Mouse (Mus musculus) 416B (cell line): ENCODE results near the gene Pm20d1.

Experiments
- DNase-seq: peaks from one replicate; pipeline ENCODE4 v3.0.0; 2011; ENCODE audit warnings: low read depth

Pm20d1 gene

DNA sequence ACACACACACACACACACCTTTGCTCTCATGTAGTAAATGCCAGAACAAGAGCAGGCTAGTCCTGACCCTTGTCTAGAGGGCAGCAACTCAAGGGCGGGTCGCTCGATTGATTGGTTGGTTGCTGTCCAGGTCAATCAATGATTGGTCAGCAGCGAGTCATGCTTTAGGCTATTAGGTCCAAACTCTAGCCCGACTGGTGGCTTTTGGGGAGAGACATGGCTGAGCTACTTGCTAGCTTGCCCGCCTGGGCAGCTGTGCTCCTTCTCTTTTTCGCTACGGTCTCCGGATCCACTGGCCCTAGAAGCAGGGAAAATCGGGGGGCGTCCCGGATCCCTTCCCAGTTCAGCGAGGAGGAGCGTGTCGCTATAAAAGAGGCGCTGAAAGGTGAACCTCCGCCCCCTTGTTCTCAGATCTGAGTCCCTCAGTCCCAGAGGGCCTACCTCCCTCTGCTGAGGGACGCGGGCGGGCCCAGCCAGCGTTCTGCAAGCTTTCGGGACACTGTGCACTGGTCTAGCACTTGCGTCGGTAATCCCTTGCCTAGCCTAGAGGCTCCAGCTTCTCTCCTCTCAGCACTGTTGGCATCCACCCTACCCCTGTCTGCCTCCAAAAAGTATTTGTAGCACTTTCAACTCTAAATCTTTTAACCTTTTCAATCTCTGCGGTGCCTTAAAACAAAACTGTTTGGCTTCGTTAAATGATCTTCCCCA is at the start of gene Pm20d1:
Pm20d1 (plus strand) TSS at position 180 of the 708 bp plus-strand sequence.
- no peak for DNase-seq

DNA sequence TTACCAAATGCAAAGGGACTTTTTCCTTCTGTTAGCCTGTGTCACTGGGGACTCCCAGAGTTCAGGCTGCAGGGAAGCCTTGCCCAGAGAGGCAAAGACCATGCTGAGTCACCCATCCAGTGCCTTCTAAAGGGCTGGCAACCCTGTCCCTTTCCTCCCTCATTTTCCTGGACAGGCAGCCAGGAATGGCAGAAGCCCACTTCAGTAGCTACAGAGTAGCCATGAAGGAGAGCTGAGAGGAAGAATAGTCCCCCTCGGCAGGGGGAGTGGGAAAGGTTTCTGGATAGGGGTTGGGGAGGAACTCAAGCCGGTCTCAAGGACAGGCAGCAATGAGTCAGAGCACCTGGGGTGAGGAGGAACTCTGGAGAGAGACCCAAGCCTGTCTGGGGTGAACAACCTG is 49.4 kb upstream of the Pm20d1 start:
- peak; percentile 43 for DNase-seq

DNA sequence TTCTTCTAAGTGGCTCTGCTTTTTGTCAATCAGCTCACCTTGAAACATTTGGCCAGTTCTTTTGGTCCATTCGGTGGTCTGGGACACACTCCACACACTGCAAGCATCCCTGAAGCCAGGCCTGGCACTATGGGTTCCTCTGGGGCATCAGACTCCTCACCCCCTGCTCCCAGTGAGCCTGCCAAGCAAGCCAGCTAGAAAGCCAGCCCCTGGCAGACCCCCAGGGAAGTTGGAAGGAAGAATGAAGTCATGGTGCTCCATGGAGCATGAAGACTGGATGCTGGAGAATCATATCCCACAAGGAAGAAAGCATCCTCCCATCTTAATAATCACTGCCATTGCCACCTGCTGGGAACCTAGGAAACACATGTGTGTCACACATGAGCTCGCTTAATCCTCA is 48.5 kb upstream of the Pm20d1 start:
- no peak for DNase-seq

DNA sequence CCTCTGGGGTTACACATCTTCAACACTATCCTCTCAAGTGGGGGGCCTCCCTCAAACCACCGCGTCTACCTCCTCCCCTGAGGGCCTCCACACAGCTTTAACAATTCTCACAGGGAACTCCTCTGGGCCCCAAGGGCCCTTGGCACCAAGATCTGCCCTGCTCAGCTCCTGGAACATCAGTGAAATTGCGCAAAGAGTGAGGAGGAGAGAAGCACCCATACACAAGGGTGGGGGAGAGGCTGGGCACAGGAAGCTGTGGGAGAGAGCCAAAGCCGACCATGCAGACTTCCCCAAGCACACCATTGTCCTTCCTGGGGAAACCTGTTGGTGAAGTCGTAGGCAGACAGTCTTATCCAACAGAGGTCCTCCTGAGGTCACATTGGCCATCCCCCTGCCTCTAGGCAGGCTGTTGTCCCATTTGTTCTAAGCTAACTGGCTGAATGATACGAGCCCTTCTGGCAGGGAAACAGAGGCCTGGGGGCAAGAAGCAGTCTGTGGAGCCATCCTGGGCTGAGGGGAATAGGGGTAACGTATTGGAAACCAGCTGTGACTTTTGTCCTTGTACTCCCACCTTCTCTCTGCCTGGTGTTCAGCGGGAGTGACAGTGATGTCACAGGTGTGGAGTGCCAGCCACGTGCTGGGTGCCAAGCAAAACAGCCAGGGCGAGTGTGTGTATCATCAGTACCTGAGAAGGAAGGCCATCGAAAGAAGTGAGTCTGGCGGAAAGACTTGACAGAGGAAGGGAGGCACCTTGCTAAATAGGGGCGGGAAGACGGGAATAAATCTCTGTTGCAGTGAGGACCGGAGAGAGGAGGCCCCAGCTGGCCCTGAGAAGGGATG is 47.3 kb upstream of the Pm20d1 start:
- DNase-seq = peak; percentile 71

DNA sequence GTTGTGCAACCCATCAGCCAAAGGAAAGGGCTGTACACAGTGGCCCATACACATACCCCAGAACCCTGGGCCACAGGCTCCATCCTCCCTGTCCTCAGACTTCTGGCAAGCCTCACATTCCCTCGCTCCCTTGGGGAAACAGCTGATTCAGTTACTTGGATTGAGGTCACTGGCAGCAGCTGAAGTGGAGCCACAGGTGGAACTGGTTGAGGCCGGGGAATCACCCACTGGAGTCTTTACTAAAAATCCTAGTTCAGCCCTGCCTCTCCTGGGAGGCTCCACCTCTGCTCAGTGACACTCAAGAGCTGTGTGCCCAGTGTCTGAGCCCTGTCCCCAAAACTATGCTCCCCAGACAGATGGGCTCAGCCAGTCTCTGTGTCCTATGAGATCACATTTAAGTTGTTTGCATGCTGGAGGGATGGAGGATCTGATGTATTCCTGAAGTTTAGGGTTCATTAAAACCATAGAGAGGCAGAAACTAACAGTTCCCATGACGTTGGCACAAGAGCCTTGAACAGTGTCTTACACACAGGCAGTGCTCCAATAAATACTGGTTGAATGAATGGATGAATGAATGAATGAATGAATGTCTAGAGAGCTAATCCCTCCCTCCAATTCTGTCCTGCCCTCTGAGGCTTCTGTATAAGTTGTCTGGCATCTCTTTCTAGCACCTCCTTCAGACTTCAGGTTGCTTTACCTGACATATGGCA is 45.8 kb upstream of the Pm20d1 start:
- no peak for DNase-seq

DNA sequence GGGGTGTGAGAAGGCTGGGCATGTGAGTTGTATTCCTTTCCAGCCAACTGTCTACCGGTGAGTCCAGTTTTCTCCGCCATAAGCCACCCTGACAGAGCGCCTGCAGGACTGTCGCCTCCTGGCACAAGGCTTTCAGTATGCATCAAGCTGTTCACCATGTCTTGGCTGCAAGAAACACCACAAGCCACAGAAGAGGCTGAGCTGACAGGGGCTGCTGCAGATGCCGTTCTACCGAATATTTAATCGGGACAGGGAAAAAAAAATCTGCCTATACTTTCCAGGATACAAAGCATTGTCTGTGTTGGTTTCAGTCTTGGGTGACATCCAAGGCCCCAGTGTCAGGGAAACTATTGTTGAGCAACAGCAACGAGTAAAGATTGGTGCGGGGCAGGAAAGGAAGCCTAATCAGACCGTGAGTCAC is 45.3 kb upstream of the Pm20d1 start:
- DNase-seq = peak; percentile 82

DNA sequence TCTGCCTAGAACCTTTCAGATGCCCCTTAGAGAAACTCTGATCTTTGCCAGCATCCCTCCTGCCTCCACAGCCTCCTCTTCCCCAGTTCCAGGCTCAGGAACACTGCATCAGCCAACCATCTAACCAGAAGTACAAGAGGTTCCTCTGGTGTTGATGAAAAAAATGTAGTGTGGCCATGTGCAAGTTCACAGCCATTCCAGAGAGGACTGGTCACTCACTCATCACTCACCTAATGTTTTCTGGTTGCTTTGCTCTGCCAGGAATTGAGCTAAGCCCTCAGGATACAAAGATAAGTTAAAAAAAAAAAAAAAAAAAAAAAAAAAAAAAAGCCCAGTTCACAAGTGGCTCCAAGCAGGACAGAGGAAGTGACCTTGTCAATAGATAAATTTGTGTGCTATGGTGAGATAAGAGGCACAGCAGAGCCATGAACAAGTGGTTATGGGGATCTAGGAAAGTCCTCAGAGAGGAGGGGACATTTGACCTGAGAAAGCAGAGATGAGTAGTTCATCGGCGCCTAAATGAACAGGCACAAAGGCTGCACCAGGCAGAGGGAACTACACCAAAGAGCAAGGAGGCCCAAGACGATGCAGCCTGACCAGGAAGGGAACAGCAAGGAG is 42.9 kb upstream of the Pm20d1 start:
- peak; percentile 93 for DNase-seq

DNA sequence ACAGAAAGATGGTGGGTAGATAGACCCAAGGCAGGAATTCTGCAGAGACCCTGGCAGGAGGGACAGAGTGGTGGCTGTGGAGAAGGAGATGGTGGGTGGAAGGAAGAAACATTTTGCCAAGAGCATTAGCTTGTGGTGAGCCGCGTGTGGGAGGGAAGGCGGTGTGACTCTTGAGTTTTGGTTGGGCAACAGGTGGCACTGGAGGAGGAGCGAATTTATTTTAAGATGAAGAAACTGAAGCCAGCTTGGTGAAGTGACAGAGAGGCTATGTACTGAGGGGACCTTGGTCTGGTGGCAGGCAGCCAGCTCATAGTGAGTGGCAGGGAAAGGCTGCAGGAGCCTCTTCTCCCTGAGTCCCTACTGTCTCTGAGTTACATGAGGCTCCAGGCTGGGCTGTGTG is 42.3 kb upstream of the Pm20d1 start:
- peak; percentile 94 for DNase-seq

DNA sequence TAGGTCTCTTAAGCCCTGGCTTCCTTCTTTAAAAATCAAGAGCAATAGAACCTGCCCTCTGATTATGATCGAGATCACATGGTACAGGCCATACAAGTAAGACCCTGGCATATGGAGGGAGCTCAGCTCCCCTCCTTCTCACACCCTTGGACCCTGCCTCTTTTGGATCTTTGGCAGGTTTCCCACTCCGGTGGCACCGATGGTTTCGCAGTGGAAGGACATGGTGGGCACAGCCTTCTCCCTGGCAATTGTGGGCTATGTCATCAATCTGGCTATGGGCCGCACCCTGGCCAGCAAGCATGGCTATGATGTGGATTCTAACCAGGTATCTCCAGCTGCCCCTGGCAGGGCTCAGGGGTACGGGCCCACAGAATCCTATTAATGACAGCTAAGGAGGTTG is 40.0 kb upstream of the Pm20d1 start:
- no peak for DNase-seq

DNA sequence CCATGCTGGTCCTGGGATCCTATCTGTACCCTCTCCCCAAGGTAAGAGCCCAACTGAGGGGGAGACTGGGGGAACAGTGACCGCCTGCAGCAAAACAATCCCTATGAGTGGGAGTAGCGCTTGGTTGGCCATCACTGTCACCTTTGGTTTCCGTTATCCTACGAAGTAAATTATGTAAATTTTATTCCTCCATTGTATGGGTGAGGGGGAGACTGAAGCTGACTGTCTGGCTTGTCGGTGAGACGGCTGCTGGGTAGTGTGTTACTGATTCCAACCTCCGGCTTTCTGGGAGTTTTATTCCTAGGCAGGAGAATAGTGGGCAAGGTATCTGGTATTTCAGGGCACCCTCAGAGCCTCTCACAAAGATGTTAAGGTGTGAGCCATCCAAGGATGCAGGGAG is 38.4 kb upstream of the Pm20d1 start:
- DNase-seq = no peak

DNA sequence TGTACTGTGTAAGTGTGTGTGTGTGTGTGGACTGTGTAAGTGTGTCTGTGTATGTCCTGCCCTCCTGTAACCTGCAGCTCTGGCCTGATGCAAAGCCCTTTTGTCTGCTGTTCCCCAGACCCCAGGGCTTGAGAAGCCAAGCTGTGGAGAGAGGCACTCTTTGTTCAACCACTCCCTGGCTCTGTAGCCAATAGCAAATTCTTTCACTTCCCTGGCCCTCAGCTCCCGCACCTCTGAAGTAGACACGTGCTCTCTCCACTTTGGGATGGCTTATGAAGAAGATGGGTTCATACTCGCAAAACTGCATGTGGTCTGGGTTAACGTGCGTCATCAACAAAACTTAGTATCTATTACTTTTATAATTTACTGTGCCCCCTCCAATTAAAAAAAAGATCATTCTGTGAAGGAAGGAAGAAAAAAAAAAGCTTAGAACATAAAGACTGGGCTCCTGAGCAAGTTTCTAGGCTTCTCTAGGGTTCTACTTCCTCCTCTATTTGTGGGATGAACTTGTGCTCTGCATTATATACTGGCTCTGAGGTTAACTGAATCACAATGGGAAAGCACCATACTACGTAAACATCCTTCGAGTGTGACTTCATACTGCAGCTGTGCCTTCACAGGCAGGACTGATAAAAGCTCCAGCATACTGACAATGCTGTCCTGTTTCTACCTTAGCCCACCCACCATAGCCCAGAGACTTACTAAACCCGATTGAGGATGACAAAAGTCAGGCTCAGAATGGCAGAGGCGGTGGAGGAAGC is 37.3 kb upstream of the Pm20d1 start:
- DNase-seq = peak; percentile 64

DNA sequence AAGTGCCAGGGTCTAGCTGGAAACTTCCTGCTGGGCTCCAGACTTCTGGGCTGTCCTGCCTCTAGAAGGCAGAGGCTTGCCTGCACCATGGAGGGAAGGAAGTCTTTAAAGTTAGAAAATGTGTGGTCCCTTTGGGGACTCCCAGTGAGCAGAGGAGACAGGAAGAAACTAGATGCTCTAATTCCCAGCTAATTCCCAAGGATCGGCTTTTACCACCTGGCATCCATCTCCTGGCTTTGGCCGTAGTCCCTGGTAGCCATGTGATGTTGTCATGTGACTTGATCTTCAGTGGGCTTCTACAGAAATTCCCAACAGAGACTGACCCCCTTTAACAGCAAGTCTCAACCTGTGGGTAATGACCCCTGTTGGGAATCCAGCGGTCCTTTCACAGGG is 36.8 kb upstream of the Pm20d1 start:
- no peak for DNase-seq

DNA sequence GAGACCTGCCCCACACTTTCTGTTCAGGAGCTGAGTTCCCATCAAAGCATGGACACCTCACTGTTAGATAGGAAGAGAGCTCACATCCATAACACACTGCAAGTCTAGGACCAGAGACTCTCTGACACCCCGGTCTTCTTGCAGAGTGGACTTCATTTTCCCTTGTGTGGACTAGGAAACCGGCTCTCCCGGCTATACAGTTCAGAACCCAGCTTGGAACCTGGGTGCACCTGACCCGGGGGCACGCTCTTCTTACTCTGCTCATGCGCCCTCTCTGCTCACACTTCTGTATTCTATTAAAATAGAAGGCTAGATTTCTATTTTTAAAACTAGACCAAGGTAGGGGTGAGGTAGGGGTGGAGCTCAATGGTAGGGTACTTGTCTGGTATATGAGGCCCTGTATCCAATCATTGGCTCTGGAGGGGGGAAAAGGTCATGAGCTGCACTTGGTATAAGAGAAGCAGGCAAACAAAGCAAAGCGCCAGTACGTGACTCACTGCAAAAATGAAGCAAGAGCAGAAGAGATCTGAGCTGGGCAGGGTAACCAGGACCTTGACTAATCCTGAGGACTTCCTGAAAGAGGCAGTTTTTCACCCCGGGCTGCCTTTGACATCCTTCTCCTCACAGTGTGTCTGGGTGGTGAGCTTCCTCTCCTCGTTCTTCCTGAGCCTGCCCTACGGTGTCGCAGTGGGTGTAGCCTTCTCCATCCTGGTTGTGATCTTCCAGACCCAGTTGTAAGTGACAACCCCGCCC is 35.9 kb upstream of the Pm20d1 start:
- DNase-seq = peak; percentile 92

DNA sequence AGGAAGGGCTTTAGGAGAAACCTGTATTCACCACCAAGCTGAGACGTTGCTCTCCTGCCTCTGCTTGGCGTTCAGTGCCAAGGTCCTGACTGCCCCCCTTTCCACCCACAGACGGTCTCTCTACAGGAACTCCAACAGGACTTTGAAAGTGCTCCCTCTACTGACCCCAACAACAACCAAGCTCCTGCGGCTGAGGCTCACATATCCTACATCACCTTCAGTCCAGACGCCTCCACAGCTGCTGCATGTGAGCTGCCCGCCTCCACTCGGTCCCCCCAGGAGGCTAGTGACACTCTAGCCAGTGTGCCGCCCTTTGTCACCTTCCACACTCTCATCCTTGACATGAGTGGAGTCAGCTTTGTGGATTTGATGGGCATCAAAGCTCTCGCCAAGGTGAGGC is 33.5 kb upstream of the Pm20d1 start:
- DNase-seq = peak; percentile 76

DNA sequence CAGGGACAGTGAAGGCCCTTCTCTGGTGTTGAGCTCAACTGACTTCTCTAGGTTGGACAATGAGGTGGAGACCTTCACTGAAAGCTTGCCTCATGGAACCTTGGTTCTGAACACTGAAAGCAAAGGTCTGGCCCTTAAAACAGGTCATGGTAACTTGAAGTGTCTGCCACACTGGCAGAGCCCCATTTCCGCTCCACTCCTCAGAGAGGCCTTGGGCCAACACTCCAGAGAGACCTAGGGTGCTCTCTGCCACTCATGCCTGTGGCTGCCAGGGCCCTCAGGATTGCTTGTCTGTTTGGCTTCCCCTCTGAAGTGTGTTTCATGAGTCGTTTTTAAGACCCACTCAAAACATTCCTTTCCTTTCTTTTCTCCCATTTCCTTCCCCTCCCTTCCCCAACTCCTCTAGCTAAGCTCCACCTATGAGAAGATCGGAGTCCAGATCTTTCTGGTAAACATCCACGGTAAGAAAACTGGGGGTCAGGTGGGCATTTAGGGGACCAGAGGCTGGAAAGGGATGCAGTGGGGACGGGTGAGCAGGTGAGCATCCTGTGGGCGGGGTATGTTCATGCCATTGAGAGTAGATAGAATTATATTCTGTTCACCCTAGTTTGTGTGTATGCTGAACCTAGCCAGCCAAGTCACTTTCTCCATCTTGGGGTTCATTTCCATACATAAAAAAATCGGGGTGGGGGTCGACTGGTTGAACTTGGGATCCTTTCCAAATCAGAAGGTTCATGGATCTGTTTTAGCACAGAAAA is 32.4 kb upstream of the Pm20d1 start:
- DNase-seq = no peak

DNA sequence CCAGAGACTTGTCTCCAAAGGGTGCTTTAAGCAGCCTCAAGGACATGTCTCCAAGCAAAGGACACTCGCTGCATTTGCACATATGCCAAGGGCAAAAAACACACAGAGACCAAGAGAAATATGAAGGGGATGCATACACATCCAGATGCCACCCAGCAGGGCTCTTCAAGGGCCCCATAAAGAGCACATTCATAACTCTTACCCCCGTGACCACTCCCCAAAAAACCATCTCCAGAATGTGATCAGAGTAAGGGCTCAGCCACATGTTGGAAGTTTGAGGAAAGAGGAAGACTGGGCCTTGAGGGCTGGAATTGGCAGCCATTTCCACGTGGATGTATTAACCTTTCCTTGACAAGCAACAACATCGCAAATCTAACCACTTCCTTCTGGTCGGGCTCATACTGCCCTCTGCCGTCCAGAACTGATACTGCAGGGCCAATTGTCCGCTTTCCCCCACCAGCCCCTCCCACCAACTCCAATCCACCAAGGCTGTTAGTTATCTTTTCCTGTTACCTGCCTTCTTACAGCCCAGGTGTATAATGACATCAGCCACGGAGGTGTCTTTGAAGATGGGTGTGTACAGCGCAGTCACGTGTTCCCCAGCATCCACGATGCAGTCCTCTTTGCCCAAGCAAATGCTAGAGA is 31.7 kb upstream of the Pm20d1 start:
- peak; percentile 80 for DNase-seq

DNA sequence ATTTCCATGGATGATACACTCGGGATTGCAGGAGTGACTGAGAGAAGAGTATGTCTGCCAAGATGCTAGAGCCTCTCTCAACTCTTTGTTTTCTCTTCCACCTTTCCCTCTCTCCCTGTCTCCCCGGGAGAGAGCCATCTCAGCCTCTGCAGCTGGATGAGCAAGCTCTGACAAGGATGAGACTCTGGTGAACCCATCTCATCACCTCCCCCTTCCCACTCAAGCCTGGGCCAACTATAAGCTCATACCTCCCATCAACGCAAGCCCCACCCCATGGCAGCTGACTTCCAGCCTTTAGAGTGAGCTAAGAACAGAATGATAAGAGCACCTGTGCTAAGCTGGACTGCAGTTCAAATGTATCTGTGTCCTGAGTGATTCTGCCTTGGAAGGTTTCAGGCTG is 27.9 kb upstream of the Pm20d1 start:
- DNase-seq = no peak

DNA sequence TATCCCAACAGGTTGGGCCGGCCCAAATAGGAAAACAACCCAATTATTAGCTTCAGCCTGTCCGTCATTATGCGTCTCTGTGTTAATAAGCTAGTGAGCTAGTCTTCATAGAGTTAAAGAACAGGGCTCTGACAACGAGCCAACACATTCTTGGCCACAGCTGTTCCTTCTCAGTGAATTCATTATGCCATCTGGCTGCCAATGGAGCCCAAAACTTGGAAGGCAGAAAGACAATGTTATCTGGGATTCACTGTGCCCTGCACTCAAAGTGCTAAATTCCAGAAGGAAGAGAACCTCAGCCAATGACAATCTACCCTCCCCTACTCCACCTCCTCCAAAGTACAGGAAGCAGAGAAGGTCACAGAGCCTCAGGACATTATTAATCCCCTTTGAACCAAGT is 26.5 kb upstream of the Pm20d1 start:
- DNase-seq = no peak

DNA sequence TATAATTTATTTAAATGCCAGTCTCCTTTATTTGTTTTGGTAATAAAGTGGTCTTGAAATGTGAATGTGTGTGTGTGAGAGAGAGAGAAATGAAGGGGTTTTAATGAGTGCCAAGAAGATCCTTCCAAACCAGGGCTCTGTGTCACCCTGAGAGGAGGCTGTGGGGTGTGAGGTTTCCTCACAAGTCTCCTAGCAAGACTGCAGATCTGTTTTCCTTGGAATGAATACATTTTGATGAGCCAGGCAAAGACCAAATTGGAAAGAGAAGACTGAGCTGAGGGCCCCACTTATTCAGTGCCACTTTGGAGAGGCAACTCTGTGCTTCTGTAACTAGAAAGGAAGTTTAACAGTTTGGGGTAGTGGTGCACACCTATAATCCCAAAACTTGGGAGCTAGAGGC is 25.7 kb upstream of the Pm20d1 start:
- DNase-seq = no peak

DNA sequence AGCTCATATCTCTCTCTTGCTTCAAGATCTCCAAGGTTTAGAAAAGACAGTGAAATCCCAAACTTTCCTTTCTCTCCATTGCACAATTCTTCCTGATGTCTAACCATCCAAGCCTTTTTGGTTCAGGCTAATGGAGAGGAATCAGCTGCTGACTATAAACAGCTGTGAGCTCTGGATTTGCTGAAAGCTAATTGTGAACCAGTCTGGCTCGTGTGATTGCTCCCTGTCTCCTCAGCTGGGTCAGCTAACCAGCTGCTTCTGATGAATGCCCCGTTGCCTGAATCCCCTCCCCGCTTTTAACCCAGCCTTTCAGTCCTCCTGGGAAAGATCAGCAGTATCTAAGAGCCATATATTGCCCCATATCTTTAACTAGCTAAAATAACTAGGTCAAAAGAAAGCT is 2.6 kb upstream of the Pm20d1 start:
- DNase-seq = no peak
